Mouse (Mus musculus): ENCODE data around the gene Ak2.
A peak's percentile ranks its signal among the peaks of the same experiment; 100 is the strongest.

Ak2 gene

GRCm38 (mm10) chr4:128991500-128992008 is at the start of gene Ak2:
Ak2 (plus strand) TSS chr4:128991958.
- no peak for DNase-seq (ENCODE audit: low spot score in 2 of 2)

- no peak for DNase-seq (ENCODE audit: low spot score in 2 of 2)
These were observed 49.4 kb upstream of the Ak2 start for GRCm38 (mm10) chr4:128942346-128942745.

- no peak for DNase-seq (ENCODE audit: low spot score in 2 of 2)
These were observed 45.0 kb upstream of the Ak2 start for GRCm38 (mm10) chr4:128946736-128947135.

- DNase-seq (ENCODE audit: low spot score in 2 of 2), result no peak
These were observed 44.3 kb upstream of the Ak2 start for GRCm38 (mm10) chr4:128947326-128947933.

- DNase-seq (ENCODE audit: low spot score in 2 of 2), result no peak
These were observed 43.6 kb upstream of the Ak2 start for GRCm38 (mm10) chr4:128948137-128948674.

- DNase-seq (ENCODE audit: low spot score in 2 of 2), result no peak
These were observed 42.2 kb upstream of the Ak2 start for GRCm38 (mm10) chr4:128949470-128950005.

GRCm38 (mm10) chr4:128950461-128950860 is 41.3 kb upstream of the Ak2 start:
- DNase-seq (ENCODE audit: low spot score in 2 of 2), result no peak

GRCm38 (mm10) chr4:128953851-128954250 is 37.9 kb upstream of the Ak2 start:
- DNase-seq (ENCODE audit: low spot score in 2 of 2), result no peak

GRCm38 (mm10) chr4:128957155-128957911 is 34.4 kb upstream of the Ak2 start:
- peak in 1 of 2 experiments; percentile 37 for DNase-seq (ENCODE audit: low spot score in 2 of 2)

- DNase-seq (ENCODE audit: low spot score in 2 of 2), result no peak
These were observed 33.6 kb upstream of the Ak2 start for GRCm38 (mm10) chr4:128958156-128958555.

- no peak for DNase-seq (ENCODE audit: low spot score in 2 of 2)
These were observed 32.9 kb upstream of the Ak2 start for GRCm38 (mm10) chr4:128958849-128959248.

- no peak for DNase-seq (ENCODE audit: low spot score in 2 of 2)
These were observed 32.1 kb upstream of the Ak2 start for GRCm38 (mm10) chr4:128959676-128960075.

- DNase-seq (ENCODE audit: low spot score in 2 of 2), result no peak
These were observed 30.3 kb upstream of the Ak2 start for GRCm38 (mm10) chr4:128961301-128962028.

- DNase-seq (ENCODE audit: low spot score in 2 of 2), result peak; percentile 88 to 92
These were observed 29.5 kb upstream of the Ak2 start, which contains the start of gene Azin2 for GRCm38 (mm10) chr4:128962029-128962925. Azin2 (minus strand) TSS chr4:128962442.

GRCm38 (mm10) chr4:128962926-128963290 is 28.9 kb upstream of the Ak2 start:
- DNase-seq (ENCODE audit: low spot score in 2 of 2), result no peak

- DNase-seq (ENCODE audit: low spot score in 2 of 2), result no peak
These were observed 25.0 kb upstream of the Ak2 start for GRCm38 (mm10) chr4:128966751-128967150.

GRCm38 (mm10) chr4:128969081-128969480 is 22.7 kb upstream of the Ak2 start:
- no peak for DNase-seq (ENCODE audit: low spot score in 2 of 2)

- no peak for DNase-seq (ENCODE audit: low spot score in 2 of 2)
These were observed 21.9 kb upstream of the Ak2 start for GRCm38 (mm10) chr4:128969607-128970416.

- no peak for DNase-seq (ENCODE audit: low spot score in 2 of 2)
These were observed 21.3 kb upstream of the Ak2 start for GRCm38 (mm10) chr4:128970417-128970807.
